10 mouse cellular contexts compared by ENCODE assay signal in the genomic region with DNA sequence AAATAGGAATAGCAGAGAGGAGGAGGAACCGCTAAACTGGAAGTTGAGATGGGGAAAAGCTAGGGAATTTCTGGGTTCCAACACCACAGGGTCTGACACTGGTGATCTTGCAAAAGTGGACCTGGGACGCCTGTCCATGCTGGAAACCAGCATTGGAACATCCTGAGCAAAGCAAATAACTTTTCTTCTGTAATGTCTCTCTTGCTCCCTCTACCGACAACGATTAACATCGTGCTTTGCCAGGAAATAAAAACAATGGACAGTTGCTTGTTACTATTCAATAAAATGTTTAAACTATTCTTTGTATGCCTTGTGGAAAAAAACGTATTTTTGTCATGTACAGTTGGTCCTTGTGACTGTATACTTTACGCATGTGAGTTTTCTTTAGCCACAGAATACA.
DNase-seq lines count a peak whose midpoint lies in the region; ATAC-seq and TF ChIP-seq lines count a peak whose summit lies in the region.
"Had no signal": no experiment of that assay in that cellular context is flagged by ENCODE, and none has a peak within 500 bp of the region (broad histone marks: within the 10 kb centered on the region; RNA-seq: fewer than 3 reads in every experiment).

No protein-coding gene starts in this region.

- no peak overlapping the region for H3K4me2 ChIP-seq in embryonic facial prominence, embryonic 11.5 days (ENCODE audit: low read depth, low read length)
- H3K4me2 ChIP-seq in limb, embryonic 14.5 days (replicated peaks; ENCODE audit: low read depth, low read length, severe bottlenecking) = no peak overlapping the region

- H3K27ac ChIP-seq in embryonic facial prominence, embryonic 11.5 days (replicated peaks; ENCODE audit: low read depth, low read length) = no peak overlapping the region
- no peak overlapping the region for H3K27ac ChIP-seq in embryonic facial prominence, embryonic 10.5 days (replicated peaks)
- H3K27ac ChIP-seq in limb, embryonic 14.5 days (replicated peaks; ENCODE audit: low read depth, low read length) = no peak overlapping the region
- no peak overlapping the region for H3K27ac ChIP-seq in limb, embryonic 10.5 days
- H3K27ac ChIP-seq in layer of hippocampus, adult 2 months = no peak overlapping the region

- H3K9me3 ChIP-seq in embryonic facial prominence, embryonic 11.5 days (replicated peaks; ENCODE audit: control insufficient read depth, low read length) = no peaks in the 10 kb centered on the region
- H3K9me3 ChIP-seq in embryonic facial prominence, embryonic 10.5 days = no peaks in the 10 kb centered on the region
- no peaks in the 10 kb centered on the region for H3K9me3 ChIP-seq in limb, embryonic 14.5 days (ENCODE audit: control insufficient read depth, low read length)
- H3K9me3 ChIP-seq in limb, embryonic 10.5 days (replicated peaks) = no peaks in the 10 kb centered on the region
- H3K9me3 ChIP-seq: G1E had no signal

- 37% methylated on average over 7 of the region's 7 CpGs for WGBS in embryonic facial prominence, embryonic 11.5 days
- 40% methylated on average over 7 of the region's 7 CpGs for WGBS in embryonic facial prominence, embryonic 10.5 days
- WGBS in limb, embryonic 14.5 days = 34% methylated on average over 7 of the region's 7 CpGs
- 35% methylated on average over 7 of the region's 7 CpGs for WGBS in limb, embryonic 10.5 days

- no peak overlapping the region for H3K4me3 ChIP-seq in embryonic facial prominence, embryonic 11.5 days (ENCODE audit: low read depth, low read length)
- no peak overlapping the region for H3K4me3 ChIP-seq in embryonic facial prominence, embryonic 10.5 days
- H3K4me3 ChIP-seq in limb, embryonic 14.5 days (replicated peaks; ENCODE audit: low read length) = no peak overlapping the region
- no peak overlapping the region for H3K4me3 ChIP-seq in limb, embryonic 10.5 days
- H3K4me3 ChIP-seq in layer of hippocampus, adult 2 months = no peak overlapping the region
- H3K4me3 ChIP-seq: erythroblast, embryonic 14.5 days had no signal

- no peaks in the 10 kb centered on the region for H3K4me1 ChIP-seq in embryonic facial prominence, embryonic 11.5 days (ENCODE audit: control insufficient read depth, insufficient read depth, low read length)
- H3K4me1 ChIP-seq in embryonic facial prominence, embryonic 10.5 days = no peaks in the 10 kb centered on the region
- H3K4me1 ChIP-seq in limb, embryonic 14.5 days (ENCODE audit: control insufficient read depth, insufficient read depth, low read length) = no peaks in the 10 kb centered on the region
- H3K4me1 ChIP-seq in limb, embryonic 10.5 days = no peaks in the 10 kb centered on the region

- H3K36me3 ChIP-seq in embryonic facial prominence, embryonic 11.5 days (replicated peaks; ENCODE audit: control insufficient read depth, insufficient read depth, low read depth, low read length) = no peaks in the 10 kb centered on the region
- H3K36me3 ChIP-seq in embryonic facial prominence, embryonic 10.5 days (replicated peaks) = no peaks in the 10 kb centered on the region
- no peaks in the 10 kb centered on the region for H3K36me3 ChIP-seq in limb, embryonic 14.5 days (ENCODE audit: control insufficient read depth, insufficient read depth, low read length)
- H3K36me3 ChIP-seq in limb, embryonic 10.5 days = no peaks in the 10 kb centered on the region
- H3K36me3 ChIP-seq: G1E had no signal

- no peaks in the 10 kb centered on the region for H3K27me3 ChIP-seq in embryonic facial prominence, embryonic 11.5 days (ENCODE audit: control insufficient read depth, insufficient read depth, low read length)
- H3K27me3 ChIP-seq in embryonic facial prominence, embryonic 10.5 days (replicated peaks; ENCODE audit: low read depth, poor library complexity, severe bottlenecking) = no peaks in the 10 kb centered on the region
- no peaks in the 10 kb centered on the region for H3K27me3 ChIP-seq in limb, embryonic 14.5 days (ENCODE audit: control insufficient read depth, insufficient read depth, low read length)
- no peaks in the 10 kb centered on the region for H3K27me3 ChIP-seq in limb, embryonic 10.5 days (ENCODE audit: low read depth, poor library complexity, severe bottlenecking)

- no peak overlapping the region for H3K9ac ChIP-seq in embryonic facial prominence, embryonic 11.5 days (replicated peaks; ENCODE audit: low read length)
- no peak overlapping the region for H3K9ac ChIP-seq in limb, embryonic 14.5 days (ENCODE audit: low read depth, low read length, severe bottlenecking)

- no peak for ATAC-seq in embryonic facial prominence, embryonic 11.5 days (replicated peaks; ENCODE audit: insufficient number of reproducible peaks, low FRiP score, low TSS enrichment, low read depth)
- no peak for ATAC-seq in limb, embryonic 14.5 days (ENCODE audit: low FRiP score, low read depth)
- ATAC-seq in erythroid progenitor cell, adult 5-6 weeks (replicated peaks; ENCODE audit: low FRiP score, poor library complexity, severe bottlenecking) = no peak

- TF ChIP-seq CTCF in layer of hippocampus, adult 2 months (conservative IDR thresholded peaks at IDR 0.05) = peak; percentile 77

- peak; percentile 55 for DNase-seq in embryonic facial prominence, embryonic 11.5 days (ENCODE audit: low spot score)
- DNase-seq in embryonic facial prominence, embryonic 10.5 days (ENCODE audit: low spot score) = no peak
- peak; percentile 31 for DNase-seq in limb, embryonic 14.5 days (ENCODE audit: low spot score)
- no peak for DNase-seq in limb, embryonic 10.5 days (ENCODE audit: low spot score)
- DNase-seq in adipocyte (ENCODE audit: low spot score) = peak; percentile 72
- peak in 1 of 2 experiments; percentile 2 for DNase-seq in layer of hippocampus, adult 2 months (ENCODE audit: low spot score in 2 of 2)
- DNase-seq in yolk sac, embryonic 10.5 days (ENCODE audit: low spot score) = no peak

- TF ChIP-seq POLR2A in limb, embryonic 14.5 days (IDR thresholded peaks at IDR 0.05; ENCODE audit: borderline replicate concordance, extremely low read depth, insufficient read depth, insufficient read length) = no peak

Comparison
In these comparisons a context has a peak if more than half of its experiments do, and no peak if none do; other contexts are left out.
1. DNase-seq: peak in embryonic facial prominence, embryonic 11.5 days (single experiment), limb, embryonic 14.5 days (single experiment) and adipocyte (single experiment); none in embryonic facial prominence, embryonic 10.5 days (single experiment), limb, embryonic 10.5 days (single experiment) and yolk sac, embryonic 10.5 days (single experiment).